Mouse (Mus musculus) kidney, postnatal 10 days (tissue): ENCODE results near the gene Morf4l2.
"Not testable (repeated sequence)": the region's sequence is repeated elsewhere in the genome, so short reads cannot be mapped to it uniquely, and the experiment has no call there.

Source experiments
- DNase-seq: peaks from one replicate; pipeline ENCODE4 v3.0.0; 2021; ENCODE audit warnings: mixed read lengths

Gene Morf4l2

GRCm38 (mm10) chrX:136743459-136743858, at the start of gene Morf4l2:
TSS of gene Morf4l2 (minus strand) at chrX:136743690.
- DNase-seq: peak; percentile 6

DNA sequence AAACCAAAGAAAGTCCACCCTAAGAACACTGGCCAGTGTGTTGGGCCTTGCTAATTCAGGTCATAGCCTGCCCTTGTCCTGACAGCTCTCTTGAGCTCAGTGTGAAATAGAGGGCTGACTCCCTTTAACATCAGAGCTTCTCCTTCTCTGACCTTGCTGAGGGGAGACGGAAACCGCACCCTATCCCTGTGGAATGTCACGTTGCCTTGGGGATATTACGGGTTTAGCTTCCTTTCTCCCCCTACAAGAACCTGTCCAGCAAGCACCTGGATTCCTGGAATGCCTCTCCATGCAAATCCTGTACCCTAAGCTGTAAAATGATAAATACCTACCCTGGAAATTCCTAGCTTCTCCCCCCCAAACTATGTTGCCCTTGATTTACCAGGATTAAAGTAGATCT, 46.0 kb upstream of the Morf4l2 start:
- no peak for DNase-seq

GRCm38 (mm10) chrX:136780041-136780440, 36.6 kb upstream of the Morf4l2 start, which contains the start of gene Glra4:
TSS of gene Glra4 (minus strand) at chrX:136780141.
- DNase-seq: no peak

DNA sequence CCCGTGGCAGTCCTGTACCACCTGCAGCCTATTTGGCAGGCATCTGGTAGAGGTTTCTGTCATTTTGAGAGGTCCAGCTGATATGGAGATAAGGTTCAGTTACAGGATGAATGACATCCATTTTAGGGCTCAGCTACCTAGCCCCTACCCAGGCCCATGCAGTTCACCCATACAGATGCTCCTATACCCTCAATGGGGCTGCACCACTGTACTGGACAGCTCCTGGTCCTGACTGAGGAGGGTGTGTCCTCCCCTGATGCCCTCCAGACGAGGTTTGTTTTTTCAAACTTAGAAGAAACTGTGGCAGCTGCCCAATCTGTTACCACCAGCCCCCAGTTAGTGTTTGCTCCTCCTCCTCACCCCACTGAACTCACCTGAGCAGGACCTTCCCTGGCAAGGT, 35.8 kb upstream of the Morf4l2 start:
- DNase-seq: no peak

DNA sequence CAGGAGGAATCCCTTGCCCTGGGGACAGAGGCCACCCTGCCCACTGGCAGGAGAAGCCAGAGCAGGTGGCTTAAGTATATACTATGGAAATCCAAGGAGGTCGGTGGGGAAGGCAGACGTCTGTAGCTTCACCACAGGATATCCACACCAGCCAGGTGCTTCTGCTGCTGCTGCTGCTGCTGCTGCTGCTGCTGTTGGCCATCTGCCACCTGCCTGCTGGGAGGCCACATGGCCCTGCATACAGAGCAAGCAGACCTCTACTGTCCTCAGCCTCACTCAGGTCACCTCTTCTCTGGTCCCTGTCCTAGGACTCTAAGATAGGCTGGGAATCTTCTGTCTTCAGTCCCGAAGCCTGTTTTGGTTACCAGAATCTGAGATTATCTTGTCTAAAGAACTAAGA, 34.6 kb upstream of the Morf4l2 start:
- no peak for DNase-seq

- DNase-seq: no peak
Observed at GRCm38 (mm10) chrX:136773035-136773434, 29.5 kb upstream of the Morf4l2 start.

DNA sequence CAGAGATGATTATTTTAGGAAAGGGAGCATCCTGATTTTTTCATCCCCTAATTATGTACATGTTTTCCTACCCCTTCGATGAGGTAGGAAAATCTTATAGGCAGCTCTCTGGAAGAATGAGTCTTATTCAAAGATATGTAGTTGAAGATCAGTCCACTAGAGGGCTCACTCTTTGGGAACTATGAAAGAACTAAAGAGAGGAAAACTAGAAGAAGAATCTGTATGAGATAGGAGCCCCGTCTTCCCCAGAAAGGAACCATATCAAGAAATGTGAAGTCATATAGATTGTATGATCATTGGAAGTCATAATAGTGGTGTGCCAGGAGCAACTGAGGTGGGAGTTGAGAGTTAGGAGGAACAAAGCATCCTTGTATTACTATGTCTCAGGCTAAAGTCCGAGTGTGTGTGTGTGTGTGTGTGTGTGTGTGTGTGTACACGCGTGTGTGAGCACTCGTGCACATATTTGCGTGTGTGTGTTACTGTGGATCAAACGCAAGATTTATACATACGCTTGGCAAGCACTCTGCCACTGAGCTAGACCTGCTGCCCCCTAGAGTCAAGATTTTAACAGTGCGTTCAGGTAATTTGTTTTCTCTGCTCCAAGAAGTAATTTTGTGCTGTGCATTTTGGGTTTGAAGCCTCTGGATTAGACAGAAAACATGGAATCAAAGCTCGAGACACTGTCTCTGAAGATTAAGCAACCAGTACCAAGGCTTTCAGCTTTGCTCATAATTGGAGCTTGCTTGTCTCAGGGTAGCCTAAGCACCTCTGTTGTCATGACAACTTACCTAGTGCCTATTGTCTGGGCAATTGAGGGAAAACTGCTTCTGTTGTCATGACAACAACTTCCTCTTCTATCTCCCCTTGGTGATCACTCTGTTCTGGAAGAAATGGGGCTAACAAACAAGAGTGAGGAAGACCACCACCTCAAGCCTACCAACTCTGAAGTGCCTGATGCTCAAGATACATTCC, 17.9 kb upstream of the Morf4l2 start:
- no peak for DNase-seq

DNA sequence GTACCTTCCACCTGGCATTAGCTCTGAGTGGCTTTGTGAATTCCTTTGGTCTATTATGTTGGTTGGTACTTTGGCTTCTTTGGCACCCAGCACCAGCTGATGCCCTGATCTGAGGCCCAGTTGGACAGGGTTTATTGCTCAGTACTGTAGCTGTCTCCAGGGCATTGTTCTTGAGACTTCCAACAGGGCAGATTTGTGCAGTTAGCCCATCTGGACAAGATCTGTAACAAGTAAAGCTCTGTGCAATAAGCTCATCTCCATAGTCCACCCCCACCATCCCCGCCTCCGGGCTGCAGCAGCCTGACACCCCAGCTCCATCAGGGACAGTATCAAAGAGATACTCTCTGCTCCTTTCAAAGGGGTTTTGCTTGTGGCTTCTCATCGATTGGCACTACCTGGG, 12.0 kb upstream of the Morf4l2 start:
- no peak for DNase-seq

DNA sequence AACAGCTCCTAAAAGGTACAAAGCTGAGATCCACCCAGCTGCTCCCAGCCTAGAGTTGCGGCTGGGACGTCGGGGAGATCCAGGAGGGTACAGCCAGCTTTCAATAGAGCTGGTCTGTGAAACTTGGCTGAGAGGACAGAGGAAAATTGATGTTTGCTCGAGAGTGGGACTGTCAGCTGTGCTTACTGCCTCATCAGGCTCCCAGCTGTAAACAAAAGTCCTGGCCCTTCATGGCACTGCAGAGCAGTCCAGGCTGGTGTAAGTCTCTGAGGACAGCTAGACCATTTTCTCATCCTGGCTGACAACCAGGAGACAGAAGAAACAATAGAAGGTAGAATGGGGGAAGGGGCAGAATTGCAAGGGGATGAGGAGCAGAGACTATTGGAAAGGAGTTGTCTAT, 5.8 kb upstream of the Morf4l2 start:
- DNase-seq: no peak

GRCm38 (mm10) chrX:136744663-136745062, 1.2 kb upstream of the Morf4l2 start:
- DNase-seq: no peak

- DNase-seq: peak; percentile 74
Observed at GRCm38 (mm10) chrX:136742661-136743103, 808 bp downstream of the Morf4l2 start.

GRCm38 (mm10) chrX:136742241-136742640, 1.2 kb downstream of the Morf4l2 start:
- DNase-seq: peak; percentile 14

DNA sequence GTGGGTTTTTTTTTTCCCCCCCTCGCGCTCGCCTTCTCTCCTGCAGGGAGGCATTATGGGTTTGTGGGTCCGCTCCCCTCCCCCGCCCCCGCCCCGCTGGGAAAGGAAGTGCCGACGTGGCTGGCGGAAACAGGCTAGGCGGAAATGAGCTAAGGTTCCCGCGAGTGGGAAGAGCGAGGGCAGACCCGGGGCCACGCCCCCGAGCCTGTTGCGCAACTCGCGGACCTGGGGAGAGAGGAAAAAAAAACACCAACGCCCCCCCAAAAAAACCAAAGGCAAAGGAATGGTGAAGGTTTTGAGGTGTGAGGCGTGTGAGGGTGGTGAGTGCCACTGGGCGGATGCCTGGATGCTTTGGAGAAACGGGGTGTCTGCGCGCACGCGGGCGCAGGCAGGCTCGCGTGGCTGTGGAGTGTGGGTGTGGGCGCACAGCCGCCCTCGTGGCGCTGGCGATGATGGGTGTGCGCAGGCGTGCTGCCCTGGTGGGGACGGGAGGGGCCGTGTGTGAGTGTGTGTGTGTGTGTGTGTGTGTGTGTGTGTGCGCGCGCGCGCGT, 1.8 kb downstream of the Morf4l2 start:
- peak; percentile 93 for DNase-seq

DNA sequence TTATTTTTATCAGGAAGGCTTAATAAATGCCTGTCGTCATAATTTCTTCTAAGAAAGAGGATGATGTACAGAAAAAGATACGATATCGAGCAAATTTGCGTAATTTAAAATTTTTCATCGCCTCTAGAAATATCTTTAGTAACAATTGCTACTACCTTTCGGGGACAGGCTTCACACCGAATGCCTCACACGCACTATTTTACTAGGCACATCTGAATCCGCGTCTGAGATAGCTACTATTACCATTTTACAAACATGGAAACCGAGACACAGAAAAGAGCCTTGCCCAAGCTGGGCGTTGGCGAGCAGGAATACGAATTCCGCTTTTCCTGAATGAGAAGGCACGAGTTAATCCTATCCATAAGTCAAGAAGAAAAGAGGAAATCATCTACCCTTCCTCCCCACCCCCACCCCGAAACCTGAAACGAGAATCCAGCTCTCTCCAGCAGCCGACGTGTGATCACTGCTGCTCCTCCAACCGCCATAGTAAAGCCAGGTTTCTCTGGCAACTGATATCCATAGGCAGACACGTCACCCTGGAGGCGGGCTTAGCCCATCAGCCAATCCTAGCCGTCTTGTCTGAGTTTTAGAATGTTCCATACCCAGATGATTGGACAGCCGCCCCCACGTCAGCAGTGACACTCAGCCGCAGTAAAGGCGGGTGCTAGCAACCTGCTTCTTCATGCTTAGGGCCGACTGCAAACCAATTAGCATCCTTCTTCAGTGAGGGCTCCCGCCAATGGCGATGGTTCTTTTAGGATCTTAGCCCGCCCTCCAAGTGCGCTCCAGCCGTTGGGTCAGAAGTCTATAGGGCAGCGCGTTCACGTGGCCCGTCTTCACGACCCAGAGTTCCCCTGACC, 2.5 kb downstream of the Morf4l2 start:
- DNase-seq: peak; percentile 94

DNA sequence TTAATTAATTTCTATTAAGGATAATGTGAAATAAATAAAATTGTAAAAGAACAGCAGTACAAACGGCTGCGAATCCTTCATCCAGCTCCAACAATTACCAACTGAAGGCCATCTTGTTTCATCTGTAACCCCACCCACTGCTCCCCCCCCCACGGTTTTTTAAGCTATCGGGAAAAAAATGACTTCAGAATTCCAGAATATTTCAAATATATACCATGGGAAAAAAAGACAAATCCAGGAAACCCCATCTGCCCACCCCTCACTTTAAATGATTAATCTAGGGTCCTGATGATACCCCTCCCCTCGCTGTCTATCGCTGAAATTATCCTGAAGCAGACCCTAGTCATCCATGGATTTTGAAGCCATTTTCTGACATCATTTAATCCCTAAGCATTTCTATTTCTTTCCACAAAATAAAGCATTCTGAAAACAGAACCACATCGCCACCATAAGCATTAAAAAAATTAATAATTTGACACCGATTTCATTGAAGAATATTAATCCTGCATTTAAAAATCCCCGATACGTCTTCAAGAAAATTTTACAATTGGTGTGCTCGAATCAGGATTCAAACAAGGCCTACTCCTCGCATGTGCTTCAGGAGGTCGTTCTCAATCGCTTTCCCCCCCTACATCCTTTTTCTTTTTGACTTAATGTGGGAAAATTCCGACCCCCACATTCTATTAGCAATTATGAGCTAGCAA, 3.3 kb downstream of the Morf4l2 start:
- peak; percentile 7 for DNase-seq

DNA sequence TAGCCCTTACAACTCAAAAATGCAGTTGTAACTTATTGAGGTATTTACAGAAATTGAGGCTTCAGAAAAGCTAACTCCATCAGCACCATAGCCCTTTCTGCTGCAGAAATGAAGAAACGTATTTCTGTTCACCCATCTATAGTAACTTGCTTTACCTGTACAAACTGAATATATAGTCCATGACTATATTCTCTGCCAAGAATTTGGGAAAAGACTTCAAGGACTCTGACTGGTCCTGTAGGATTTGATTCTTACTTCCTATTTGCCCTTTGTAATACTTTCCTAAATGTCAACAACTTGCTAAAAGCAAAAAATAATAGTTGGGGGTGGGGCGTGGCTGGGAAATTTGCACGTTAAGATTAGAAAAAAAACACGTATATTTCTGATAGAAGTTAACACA, 11.5 kb downstream of the Morf4l2 start:
- no peak for DNase-seq

DNA sequence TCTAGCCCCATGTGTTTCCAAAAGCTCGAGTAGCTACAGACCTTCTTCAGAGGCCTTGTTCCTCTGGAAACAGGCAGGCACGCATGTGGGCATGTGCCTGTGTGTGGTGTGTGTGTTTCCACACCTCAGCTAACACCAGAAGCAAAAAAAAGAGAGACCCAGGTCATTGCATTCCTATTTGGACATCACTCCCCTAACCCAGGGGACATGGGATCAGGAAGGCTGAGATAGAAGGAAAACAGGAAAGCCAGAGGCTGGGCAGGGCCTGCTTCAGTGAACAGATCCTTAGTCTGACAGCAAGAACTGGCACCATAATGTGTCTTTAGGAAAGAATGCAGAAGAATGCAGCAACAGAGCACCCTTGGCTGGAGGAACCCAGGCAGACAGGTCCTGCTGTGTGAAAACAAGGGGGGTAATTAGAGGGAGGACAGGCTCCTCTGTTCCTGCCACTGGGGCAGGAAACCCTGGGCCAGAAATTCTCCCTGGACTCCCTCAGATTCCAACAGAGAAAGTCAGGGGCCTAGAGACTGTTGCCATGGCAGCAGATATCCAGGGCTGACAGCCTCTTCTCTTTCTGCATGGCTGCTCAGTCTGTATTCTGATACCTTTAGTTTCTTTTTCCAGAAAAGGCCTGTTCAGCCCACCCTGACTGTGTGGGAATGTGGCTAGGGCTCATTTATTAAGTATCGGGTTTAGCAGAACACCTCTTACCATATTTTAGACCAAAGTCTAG, 28.6 kb downstream of the Morf4l2 start:
- not testable (repeated sequence) for DNase-seq

DNA sequence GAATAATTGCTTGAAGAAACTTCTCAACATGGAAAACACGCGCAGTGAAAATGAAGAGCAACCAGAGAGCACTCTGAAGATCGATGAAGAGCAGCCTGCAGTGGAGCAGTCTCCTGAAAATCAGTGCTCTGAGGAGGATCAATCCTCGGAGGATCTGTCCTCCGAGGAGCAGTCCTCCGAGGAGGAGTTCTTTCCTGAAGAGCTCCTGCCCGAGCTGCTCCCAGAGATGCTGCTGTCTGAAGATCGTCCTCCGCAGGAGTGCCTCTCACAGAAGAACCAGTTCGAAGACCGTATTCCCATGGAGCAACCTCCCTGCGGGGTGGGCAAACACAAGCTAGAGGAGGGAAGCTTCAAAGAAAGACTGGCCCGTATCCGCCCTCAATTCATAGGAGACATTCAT, 34.7 kb downstream of the Morf4l2 start:
- peak; percentile 9 for DNase-seq

DNA sequence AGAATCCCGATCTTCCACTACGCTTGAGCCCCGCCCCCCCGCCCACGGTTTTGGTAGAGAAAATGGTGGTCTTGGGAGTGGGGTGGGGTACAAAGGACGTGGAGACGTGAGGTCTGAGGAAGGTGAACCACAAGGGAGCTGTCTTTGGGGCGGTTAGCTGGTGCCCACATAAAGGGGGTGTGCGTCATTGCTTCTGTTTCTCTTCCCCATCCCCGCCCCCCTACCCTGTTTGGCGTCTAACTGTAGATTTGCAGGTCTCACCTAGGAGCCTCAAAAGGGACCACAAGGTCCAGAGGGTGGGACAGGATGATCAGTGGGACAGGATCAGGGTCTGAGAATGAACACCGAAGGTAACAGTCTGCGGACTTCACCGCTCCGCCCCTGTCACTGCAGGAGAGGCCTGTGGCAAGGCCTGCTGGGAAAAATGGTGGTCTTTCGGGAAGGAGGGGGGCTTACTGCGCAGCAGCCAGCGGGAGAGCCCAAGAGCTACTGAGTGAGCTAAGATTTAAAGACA, 35.3 kb downstream of the Morf4l2 start:
- peak; percentile 59 for DNase-seq

GRCm38 (mm10) chrX:136707446-136708167, 35.9 kb downstream of the Morf4l2 start, which contains the start of gene Tceal1:
TSS of gene Tceal1 (plus strand) at chrX:136707982.
- peak; percentile 80 for DNase-seq

GRCm38 (mm10) chrX:136693196-136693595, 50.3 kb downstream of the Morf4l2 start:
- DNase-seq: no peak
